8 mouse cellular contexts compared by ENCODE assay signal in the genomic region with DNA sequence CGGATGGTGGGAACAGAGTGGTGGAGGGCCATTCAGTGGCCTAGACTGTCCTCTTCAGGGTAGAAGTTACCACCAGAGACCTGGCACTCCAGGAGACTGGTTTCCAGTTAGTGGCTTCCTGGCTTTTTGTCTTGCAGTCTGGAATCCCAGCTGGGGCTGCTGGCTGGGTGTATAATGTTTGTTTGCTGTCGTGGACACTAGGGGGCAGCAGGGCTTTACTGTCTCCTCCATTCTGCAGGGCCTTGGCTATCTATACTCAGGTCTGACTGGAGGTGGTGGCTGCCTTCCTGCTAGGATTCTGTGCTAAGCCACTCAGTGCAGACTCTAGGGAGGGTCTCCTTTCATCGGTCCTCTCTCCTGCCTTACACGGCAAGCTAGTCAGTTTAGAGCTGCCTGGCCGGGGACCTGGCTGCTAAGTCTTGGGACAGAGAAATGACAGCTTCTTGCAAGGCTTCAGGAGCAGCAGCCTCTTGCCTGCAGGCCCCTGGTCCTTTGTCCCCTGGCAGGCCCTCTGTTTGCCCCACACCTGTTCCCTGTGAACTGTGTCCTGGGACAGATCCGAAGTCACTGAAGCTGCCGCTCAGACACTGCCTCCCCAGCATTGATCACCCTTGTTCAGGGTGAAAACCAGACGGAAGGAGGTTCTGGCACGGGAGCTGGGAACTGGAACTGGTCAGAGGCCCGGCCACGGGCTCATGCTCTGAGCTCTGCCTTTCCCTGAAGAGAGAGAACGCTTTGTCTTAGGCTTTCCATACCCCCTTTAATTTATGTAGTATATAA. TPM values are rescaled to one million over a fixed set of nuclear protein-coding genes. Genes with fewer than 3 reads are reported as not detected.
DNase-seq lines count a peak whose midpoint lies in the region; ATAC-seq and TF ChIP-seq lines count a peak whose summit lies in the region.

No protein-coding gene starts in this region.

- 64% methylated on average over 12 of the region's 12 CpGs for WGBS in embryonic facial prominence, embryonic 13.5 days

- H3K4me3 ChIP-seq in bone marrow macrophage, adult 2 months (ENCODE audit: insufficient read depth, low read length) = no peak overlapping the region
- no peak overlapping the region for H3K4me3 ChIP-seq in embryonic facial prominence, embryonic 13.5 days

- H3K27ac ChIP-seq in bone marrow macrophage, adult 2 months (ENCODE audit: insufficient read depth, low read depth, low read length) = no peak overlapping the region
- no peak overlapping the region for H3K27ac ChIP-seq in embryonic facial prominence, embryonic 13.5 days

- peak; percentile 47; the same call in 1 of the 2 replicates for TF ChIP-seq CTCF in bone marrow macrophage, adult 2 months (IDR thresholded peaks at IDR 0.05; ENCODE audit: low read depth, low read length)

- no peaks in the 10 kb centered on the region for H3K27me3 ChIP-seq in embryonic facial prominence, embryonic 13.5 days

- no peak for ATAC-seq in embryonic facial prominence, embryonic 13.5 days (ENCODE audit: insufficient number of reproducible peaks, insufficient read depth, low FRiP score, low TSS enrichment, low read depth)

- no peak for TF ChIP-seq POLR2A in bone marrow macrophage, adult 2 months (IDR thresholded peaks at IDR 0.05; ENCODE audit: borderline replicate concordance, low read depth, low read length)

- peaks cover 53% of the 10 kb centered on the region for H3K36me3 ChIP-seq in embryonic facial prominence, embryonic 13.5 days

- H3K9ac ChIP-seq in embryonic facial prominence, embryonic 13.5 days = 0 out of 2 replicates have a peak overlapping the region, but pooled peaks have one; percentile 27

- intact Hi-C loops in heart, postnatal 14 days (cut with DNase I) = no loop called here

- no peaks in the 10 kb centered on the region for H3K4me1 ChIP-seq in bone marrow macrophage, adult 2 months (ENCODE audit: control insufficient read depth, insufficient read depth, low read length)
- H3K4me1 ChIP-seq in embryonic facial prominence, embryonic 13.5 days = 0 out of 2 replicates have a peak, but pooled peaks cover 2% of the 10 kb centered on the region

- DNase-seq in MEL-GATA-1-ER (ENCODE audit: extremely low read depth, low read depth) = peak; percentile 28
- DNase-seq in heart, postnatal 14 days = peak; percentile 52 to 70
- peak; percentile 76 to 83 for DNase-seq in layer of hippocampus, adult 8-10 months (ENCODE audit: low spot score in 2 of 2)
- peak; percentile 57 for DNase-seq in lung, postnatal 10 days
- DNase-seq in retina, postnatal 7 days (ENCODE audit: low read depth, low spot score) = peak; percentile 53
- no peak for DNase-seq in Muller cell, postnatal 12 days (ENCODE audit: inconsistent ontology term)

- no peaks in the 10 kb centered on the region for H3K9me3 ChIP-seq in embryonic facial prominence, embryonic 13.5 days

- no peak overlapping the region for H3K4me2 ChIP-seq in embryonic facial prominence, embryonic 13.5 days

RNA-seq across cellular contexts. Expression of gene Aacs, which starts 22.4 kb away (rescaled TPM):
- polyA plus RNA-seq in bone marrow macrophage, adult 2 months (2012; ENCODE audit: insufficient read depth, insufficient read length, missing spikeins) = 10.3 and 19.0 TPM in 2 replicates
- polyA plus RNA-seq in embryonic facial prominence, embryonic 13.5 days (2015; fragmentation: Nextera tagmentation; extraction: Ambion mirVana) = 36.8 and 38.1 TPM in 2 replicates
- 1 to 10 TPM; 4.0 to 4.8 TPM for total RNA-seq in heart, postnatal 14 days (2021)
- total RNA-seq in layer of hippocampus, adult 8-10 months (2022) = 10 to 100 TPM; 49.4 to 59.0 (median 51.7) TPM

RNA-seq across cellular contexts. Expression of gene Tmem132b, which starts 33.6 kb away (rescaled TPM):
- not detected in 2 replicates for polyA plus RNA-seq in bone marrow macrophage, adult 2 months (2012; ENCODE audit: insufficient read depth, insufficient read length, missing spikeins)
- 0.11 and 0.26 TPM in 2 replicates for polyA plus RNA-seq in embryonic facial prominence, embryonic 13.5 days (2015; fragmentation: Nextera tagmentation; extraction: Ambion mirVana)
- not detected for total RNA-seq in heart, postnatal 14 days (2021)
- 100 to 1,000 TPM; 116 to 122 (median 119) TPM for total RNA-seq in layer of hippocampus, adult 8-10 months (2022)

RNA-seq across cellular contexts. Expression of gene Bri3bp, which starts 56.6 kb away (rescaled TPM):
- 11.6 and 11.8 TPM in 2 replicates for polyA plus RNA-seq in bone marrow macrophage, adult 2 months (2012; ENCODE audit: insufficient read depth, insufficient read length, missing spikeins)
- polyA plus RNA-seq in embryonic facial prominence, embryonic 13.5 days (2015; fragmentation: Nextera tagmentation; extraction: Ambion mirVana) = 33.5 and 36.1 TPM in 2 replicates
- 10 to 100 TPM; 48.0 to 62.4 TPM for total RNA-seq in heart, postnatal 14 days (2021)
- total RNA-seq in layer of hippocampus, adult 8-10 months (2022) = 100 to 1,000 TPM in 2 of 4 experiments, 10 to 100 TPM in 2; 89.5 to 105 (median 95.6) TPM

Comparison
In these comparisons a context has a peak if more than half of its experiments do, and no peak if none do; other contexts are left out.
1. RNA of gene Aacs, which starts 22.4 kb away (total RNA-seq): 49.4 to 59.0 TPM in layer of hippocampus, adult 8-10 months; 4.0 to 4.8 TPM in heart, postnatal 14 days; every median in the first group is over 4 times any median in the second.
2. RNA of gene Tmem132b, which starts 33.6 kb away (total RNA-seq): 116 to 122 TPM in layer of hippocampus, adult 8-10 months; not detected in heart, postnatal 14 days; every median in the first group is over 100 times any median in the second.